Mouse (Mus musculus): ENCODE data around the gene Slc38a4. TPM values are rescaled to one million over a fixed set of nuclear protein-coding genes. Genes with fewer than 3 reads are reported as not detected.

The Slc38a4 gene
- polyA plus RNA-seq, 2 experiments = 24.4 to 52.7 TPM

DNA sequence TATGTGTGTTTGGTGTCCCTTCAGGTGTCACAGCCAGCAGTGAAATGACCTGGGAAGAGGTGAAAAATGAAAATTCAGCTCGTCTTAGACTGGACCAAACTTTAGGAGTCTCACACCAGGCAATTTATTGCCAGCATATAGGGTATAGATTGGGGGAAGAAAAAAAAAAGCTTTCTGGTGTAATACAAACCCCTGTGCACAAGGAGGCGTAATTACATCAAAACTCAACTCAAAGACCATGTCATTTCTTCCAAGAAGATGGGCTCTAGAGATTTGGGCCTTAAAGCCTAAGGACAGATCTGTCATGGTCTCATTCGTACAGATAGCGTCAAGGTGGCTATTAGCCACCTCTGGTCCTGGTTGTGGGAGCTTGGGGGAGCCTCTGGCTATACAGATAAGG lies 86.0 kb downstream of the Slc38a4 start:
- no peak overlapping the region for H3K9ac ChIP-seq (replicated peaks)
- 21% methylated on average over 4 of the region's 4 CpGs for WGBS (ENCODE audit: insufficient replicate concordance)
- no peak for TF ChIP-seq CTCF (IDR thresholded peaks at IDR 0.05; ENCODE audit: low read depth)
- TF ChIP-seq EP300 (IDR thresholded peaks at IDR 0.05; ENCODE audit: low read depth) = no peak
- H3K4me3 ChIP-seq (ENCODE audit: insufficient read depth in 1 of 2, low read depth in 2 of 2, low read length in 2 of 2) = no peak overlapping the region
- no peak overlapping the region for H3K4me2 ChIP-seq (ENCODE audit: low read depth)
- H3K4me1 ChIP-seq (replicated peaks; ENCODE audit: control insufficient read depth in 2 of 2, insufficient read depth in 2 of 2, low read length in 1 of 2) = no peaks in the 10 kb centered on the region
- no peaks in the 10 kb centered on the region for H3K9me3 ChIP-seq (ENCODE audit: control insufficient read depth, low read length)
- ATAC-seq (ENCODE audit: insufficient read depth) (no peak), DNase-seq (ENCODE audit: low read depth in 3 of 3, low spot score in 3 of 3) (no peak)
- no peaks in the 10 kb centered on the region for H3K27me3 ChIP-seq (ENCODE audit: control insufficient read depth, insufficient read depth, low read length)
- no peak overlapping the region for H3K27ac ChIP-seq
- no peaks in the 10 kb centered on the region for H3K36me3 ChIP-seq (replicated peaks; ENCODE audit: control insufficient read depth, insufficient read depth, low read depth)

DNA sequence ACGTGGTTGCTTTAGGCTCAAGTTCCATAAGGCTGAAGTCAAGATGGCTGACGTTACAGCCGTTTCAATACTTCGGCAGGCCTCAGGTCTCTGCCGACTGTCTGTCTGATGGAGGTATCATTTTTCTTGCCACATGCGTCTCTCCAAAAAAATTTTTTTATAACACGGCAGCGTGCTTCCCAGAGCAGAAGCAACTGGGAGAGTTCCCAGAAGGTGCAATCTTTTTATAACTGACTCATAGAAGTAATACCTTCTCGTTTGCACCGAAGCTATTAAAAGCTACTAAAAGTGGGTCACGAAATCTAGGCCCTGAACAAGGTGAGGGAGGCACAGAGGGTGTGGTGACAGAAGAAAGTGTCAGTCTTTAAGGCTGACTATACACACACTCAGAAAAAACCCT lies 87.0 kb downstream of the Slc38a4 start:
- Histone ChIP-seq H3K27ac (no peak overlapping the region), H3K4me3 (ENCODE audit: insufficient read depth in 1 of 2, low read depth in 2 of 2, low read length in 2 of 2) (no peak overlapping the region), H3K4me1 (replicated peaks; ENCODE audit: control insufficient read depth in 2 of 2, insufficient read depth in 2 of 2, low read length in 1 of 2) (no peaks in the 10 kb centered on the region), H3K9me3 (ENCODE audit: control insufficient read depth, low read length) (no peaks in the 10 kb centered on the region), H3K27me3 (ENCODE audit: control insufficient read depth, insufficient read depth, low read length) (no peaks in the 10 kb centered on the region), H3K4me2 (ENCODE audit: low read depth) (no peak overlapping the region), H3K9ac (replicated peaks) (no peak overlapping the region), H3K36me3 (replicated peaks; ENCODE audit: control insufficient read depth, insufficient read depth, low read depth) (no peaks in the 10 kb centered on the region)
- ATAC-seq (ENCODE audit: insufficient read depth) (no peak), DNase-seq (ENCODE audit: low read depth in 3 of 3, low spot score in 3 of 3) (no peak)
- TF ChIP-seq EP300 (IDR thresholded peaks at IDR 0.05; ENCODE audit: low read depth) = no peak
- no peak for TF ChIP-seq CTCF (IDR thresholded peaks at IDR 0.05; ENCODE audit: low read depth)
- 71% methylated on average over 11 of the region's 11 CpGs for WGBS (ENCODE audit: insufficient replicate concordance)

DNA sequence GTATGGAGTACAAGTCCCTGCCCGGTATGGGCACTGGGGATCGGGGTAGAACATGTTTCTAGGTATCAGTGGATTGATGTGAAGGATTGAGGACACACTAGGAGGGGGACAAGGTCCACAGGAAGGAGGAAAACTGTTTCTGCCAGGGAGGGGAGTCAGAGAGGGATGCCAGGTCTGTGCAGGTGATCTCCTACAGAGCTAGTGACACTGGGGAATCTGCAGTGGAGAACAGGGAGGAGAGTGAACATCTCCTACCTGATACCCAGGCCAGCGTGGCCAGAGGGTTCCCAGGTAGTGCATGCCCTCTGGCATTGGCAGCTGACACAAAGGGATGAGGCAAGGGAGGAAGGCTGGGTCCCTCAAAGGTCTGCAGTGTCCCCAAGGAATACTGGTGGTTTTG lies 89.4 kb downstream of the Slc38a4 start:
- Histone ChIP-seq H3K4me2 (ENCODE audit: low read depth) (no peak overlapping the region), H3K27me3 (ENCODE audit: control insufficient read depth, insufficient read depth, low read length) (no peaks in the 10 kb centered on the region), H3K27ac (no peak overlapping the region), H3K9ac (replicated peaks) (no peak overlapping the region), H3K4me3 (ENCODE audit: insufficient read depth in 1 of 2, low read depth in 2 of 2, low read length in 2 of 2) (no peak overlapping the region), H3K9me3 (ENCODE audit: control insufficient read depth, low read length) (no peaks in the 10 kb centered on the region), H3K36me3 (replicated peaks; ENCODE audit: control insufficient read depth, insufficient read depth, low read depth) (no peaks in the 10 kb centered on the region), H3K4me1 (replicated peaks; ENCODE audit: control insufficient read depth in 2 of 2, insufficient read depth in 2 of 2, low read length in 1 of 2) (no peaks in the 10 kb centered on the region)
- no peak for DNase-seq (ENCODE audit: low read depth in 3 of 3, low spot score in 3 of 3)
- ATAC-seq (ENCODE audit: insufficient read depth) = no peak
- TF ChIP-seq CTCF (IDR thresholded peaks at IDR 0.05; ENCODE audit: low read depth) = no peak
- TF ChIP-seq EP300 (IDR thresholded peaks at IDR 0.05; ENCODE audit: low read depth) = no peak
- 60% methylated on average over 3 of the region's 3 CpGs for WGBS (ENCODE audit: insufficient replicate concordance)

DNA sequence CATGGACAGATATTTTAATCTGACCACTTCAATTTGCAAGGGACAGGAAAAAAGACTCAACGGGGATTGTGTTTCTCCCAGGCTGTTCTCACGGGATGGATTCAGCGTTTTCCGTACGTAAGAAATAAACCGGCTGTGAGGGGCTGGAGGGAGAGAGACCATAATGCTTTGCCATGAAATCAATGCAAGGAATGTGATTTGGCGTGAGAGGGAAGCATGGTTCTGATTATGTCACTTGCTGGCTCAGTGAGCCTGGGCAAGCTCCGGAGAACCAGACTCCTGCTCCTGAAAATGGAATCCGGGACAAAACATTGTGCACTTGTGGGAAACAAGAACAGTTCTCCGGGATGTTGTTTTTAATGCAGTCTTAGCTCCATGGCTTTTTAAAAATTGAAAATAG lies 92.0 kb downstream of the Slc38a4 start:
- Histone ChIP-seq H3K9me3 (ENCODE audit: control insufficient read depth, low read length) (no peaks in the 10 kb centered on the region), H3K36me3 (replicated peaks; ENCODE audit: control insufficient read depth, insufficient read depth, low read depth) (no peaks in the 10 kb centered on the region), H3K9ac (replicated peaks) (no peak overlapping the region), H3K4me2 (ENCODE audit: low read depth) (no peak overlapping the region), H3K4me3 (ENCODE audit: insufficient read depth in 1 of 2, low read depth in 2 of 2, low read length in 2 of 2) (no peak overlapping the region), H3K27ac (no peak overlapping the region), H3K27me3 (ENCODE audit: control insufficient read depth, insufficient read depth, low read length) (no peaks in the 10 kb centered on the region), H3K4me1 (replicated peaks; ENCODE audit: control insufficient read depth in 2 of 2, insufficient read depth in 2 of 2, low read length in 1 of 2) (no peaks in the 10 kb centered on the region)
- ATAC-seq (ENCODE audit: insufficient read depth) (no peak), DNase-seq (ENCODE audit: low read depth in 3 of 3, low spot score in 3 of 3) (no peak)
- TF ChIP-seq CTCF (IDR thresholded peaks at IDR 0.05; ENCODE audit: low read depth) (no peak), EP300 (IDR thresholded peaks at IDR 0.05; ENCODE audit: low read depth) (no peak)
- 70% methylated on average over 10 of the region's 10 CpGs for WGBS (ENCODE audit: insufficient replicate concordance)

DNA sequence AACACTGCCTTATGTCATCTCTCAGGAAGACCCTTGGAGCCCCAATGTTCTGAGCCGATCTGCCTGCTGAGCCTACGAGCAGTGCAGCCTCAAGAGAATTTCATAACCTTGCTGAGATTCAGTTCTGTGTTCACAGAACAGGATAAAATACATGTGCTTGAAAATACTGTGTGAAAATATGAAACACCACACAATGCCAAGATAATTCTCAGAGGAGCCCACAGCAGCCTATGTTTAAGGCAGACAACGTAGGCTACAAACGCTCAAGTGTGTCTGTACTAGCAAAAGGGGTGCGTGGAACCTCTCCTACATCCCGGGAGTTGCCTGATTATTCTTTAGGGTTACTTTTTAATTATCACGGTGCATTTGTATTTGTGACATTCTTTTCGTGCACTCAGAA lies 92.4 kb downstream of the Slc38a4 start:
- ATAC-seq (ENCODE audit: insufficient read depth) (no peak), DNase-seq (ENCODE audit: low read depth in 3 of 3, low spot score in 3 of 3) (no peak)
- Histone ChIP-seq H3K27me3 (ENCODE audit: control insufficient read depth, insufficient read depth, low read length) (no peaks in the 10 kb centered on the region), H3K4me3 (ENCODE audit: insufficient read depth in 1 of 2, low read depth in 2 of 2, low read length in 2 of 2) (no peak overlapping the region), H3K9me3 (ENCODE audit: control insufficient read depth, low read length) (no peaks in the 10 kb centered on the region), H3K4me1 (replicated peaks; ENCODE audit: control insufficient read depth in 2 of 2, insufficient read depth in 2 of 2, low read length in 1 of 2) (no peaks in the 10 kb centered on the region), H3K9ac (replicated peaks) (no peak overlapping the region), H3K4me2 (ENCODE audit: low read depth) (no peak overlapping the region), H3K36me3 (replicated peaks; ENCODE audit: control insufficient read depth, insufficient read depth, low read depth) (no peaks in the 10 kb centered on the region), H3K27ac (no peak overlapping the region)
- WGBS (ENCODE audit: insufficient replicate concordance) = 60% methylated on average over 8 of the region's 8 CpGs
- TF ChIP-seq EP300 (IDR thresholded peaks at IDR 0.05; ENCODE audit: low read depth) (no peak), CTCF (IDR thresholded peaks at IDR 0.05; ENCODE audit: low read depth) (no peak)

Measured in liver, embryonic 14.5 days (tissue).